Mouse (Mus musculus): Measurements from ENCODE around the gene Xlr3a. TPM values are rescaled to one million over a fixed set of nuclear protein-coding genes. Genes with fewer than 3 reads are reported as not detected.
"Not testable (repeated sequence)": the region's sequence is repeated elsewhere in the genome, so short reads cannot be mapped to it uniquely, and the experiment has no call there.

Xlr3a gene
- polyA plus RNA-seq (2015; fragmentation: Nextera tagmentation; extraction: Ambion mirVana): 6.2 and 7.5 TPM in 2 replicates

DNA sequence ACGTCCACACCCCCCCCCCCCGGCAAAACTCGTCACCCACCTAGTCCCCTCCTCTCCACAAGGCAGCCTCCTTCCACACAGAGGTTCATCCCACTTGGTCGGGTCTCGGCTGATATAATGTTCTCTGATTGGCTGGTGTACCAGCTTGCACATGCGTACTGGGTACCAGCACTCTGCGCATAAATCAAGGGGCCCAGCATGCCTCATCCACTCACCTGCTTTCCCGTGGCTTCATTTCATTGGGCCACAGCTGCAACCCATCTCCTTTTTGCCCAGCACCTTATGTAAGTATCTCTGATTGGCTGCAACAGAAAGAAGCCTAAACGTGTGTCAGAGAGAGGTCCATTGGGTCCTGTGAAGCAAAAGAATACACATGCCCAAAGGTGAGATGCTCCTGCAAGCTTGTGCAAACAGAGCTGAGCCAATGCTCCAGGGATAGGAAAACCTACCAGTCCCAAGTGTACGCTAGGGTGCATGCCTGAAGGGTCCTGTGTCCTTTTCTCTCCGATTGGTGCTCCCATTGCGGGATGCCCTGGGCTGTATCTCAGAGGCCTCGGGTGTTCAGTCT lies at the start of gene Xlr3a:
TSS of gene Xlr3a (minus strand) at position 155 of the 568 bp plus-strand sequence.
- H3K27me3 ChIP-seq (replicated peaks); ATAC-seq; H3K36me3 ChIP-seq; H3K9me3 ChIP-seq; H3K4me2 ChIP-seq (replicated peaks); H3K9ac ChIP-seq; H3K4me1 ChIP-seq (replicated peaks); H3K4me3 ChIP-seq (replicated peaks); H3K27ac ChIP-seq: not testable (repeated sequence)
- 68% methylated on average over 13 of the region's 13 CpGs for WGBS

- not testable (repeated sequence) for H3K27ac ChIP-seq; H3K9ac ChIP-seq; H3K4me1 ChIP-seq (replicated peaks); H3K4me3 ChIP-seq (replicated peaks); H3K36me3 ChIP-seq; H3K4me2 ChIP-seq (replicated peaks); H3K9me3 ChIP-seq; H3K27me3 ChIP-seq (replicated peaks)
- WGBS: no CpG with 5 or more reads among the region's 7 CpGs
- peak; percentile 67 for ATAC-seq
These were observed 46.3 kb upstream of the Xlr3a start for GRCm38 (mm10) chrX:73143218-73143618.

GRCm38 (mm10) chrX:73122859-73123829 lies 26.2 kb upstream of the Xlr3a start:
- not testable (repeated sequence) for H3K9ac ChIP-seq; H3K4me1 ChIP-seq (replicated peaks); H3K27me3 ChIP-seq (replicated peaks); H3K9me3 ChIP-seq; H3K4me2 ChIP-seq (replicated peaks); H3K36me3 ChIP-seq; H3K27ac ChIP-seq; H3K4me3 ChIP-seq (replicated peaks)
- WGBS: no CpG with 5 or more reads among the region's 12 CpGs
- peak; percentile 78 for ATAC-seq

DNA sequence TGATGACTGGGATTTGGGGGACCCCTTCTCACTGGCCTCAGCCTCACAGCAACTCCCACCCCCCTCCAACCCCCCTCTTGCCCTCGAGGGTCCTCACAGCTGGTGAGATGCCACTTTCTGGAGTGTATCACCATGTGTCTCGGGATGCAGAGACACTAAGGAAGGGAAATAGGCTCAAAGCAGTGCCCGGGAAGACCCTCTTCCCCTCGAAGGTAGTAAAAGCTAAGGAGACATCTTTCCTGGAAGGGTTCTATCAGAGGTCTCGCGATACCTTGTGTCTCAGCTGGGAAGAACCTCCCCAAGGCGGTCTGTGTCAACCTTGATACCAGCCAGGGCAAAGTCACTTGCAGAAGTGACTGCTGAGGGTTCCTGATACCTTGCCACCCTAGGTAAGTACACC lies 19.9 kb upstream of the Xlr3a start, which contains the start of gene Gm14685:
TSS of gene Gm14685 (plus strand) at position 301 of the 400 bp plus-strand sequence.
- WGBS: no CpG with 5 or more reads among the region's 7 CpGs
- H3K9me3 ChIP-seq; H3K36me3 ChIP-seq; H3K27ac ChIP-seq; H3K27me3 ChIP-seq (replicated peaks); ATAC-seq; H3K9ac ChIP-seq; H3K4me1 ChIP-seq (replicated peaks); H3K4me2 ChIP-seq (replicated peaks); H3K4me3 ChIP-seq (replicated peaks): not testable (repeated sequence)

DNA sequence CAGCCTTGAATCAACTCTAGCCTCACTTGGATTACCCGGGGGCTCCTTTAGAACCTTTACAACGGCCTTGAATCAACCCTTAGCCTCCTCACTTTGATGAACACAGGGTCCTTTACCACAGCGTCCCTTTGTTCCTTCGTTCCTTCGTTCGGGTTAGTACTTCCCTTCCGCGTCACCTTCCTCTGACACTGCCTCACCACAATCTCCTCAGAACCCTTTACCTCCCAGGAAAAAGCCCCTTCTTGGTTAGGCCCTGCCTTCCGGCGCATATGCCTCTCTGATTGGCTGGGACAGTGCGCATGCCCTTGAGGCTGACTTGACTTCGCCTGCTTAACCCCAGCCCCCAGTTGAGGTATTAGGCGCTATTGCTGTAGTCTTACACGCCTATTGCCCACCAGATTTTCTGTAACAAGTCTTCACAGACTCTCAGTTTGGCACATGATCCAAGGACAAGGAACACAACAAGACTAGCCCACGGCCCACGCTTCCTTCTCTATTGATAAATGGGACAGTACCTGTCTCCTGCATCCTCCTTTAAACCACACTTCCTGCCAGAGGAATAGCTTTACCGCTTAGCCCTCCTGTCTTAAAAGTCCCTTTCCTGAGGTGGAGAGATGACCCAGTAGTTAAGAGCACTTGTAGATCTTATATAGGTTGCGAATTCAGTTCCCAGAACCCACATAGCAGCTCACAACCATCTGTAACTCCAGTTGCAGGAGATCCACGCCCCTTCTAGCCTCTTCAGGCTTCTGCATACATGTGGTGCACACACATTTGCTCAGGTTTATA lies 14.4 kb downstream of the Xlr3a start, which contains the start of gene Xlr4a:
TSS of gene Xlr4a (minus strand) at position 212 of the 789 bp plus-strand sequence.
- H3K9me3 ChIP-seq; H3K4me1 ChIP-seq (replicated peaks); H3K4me3 ChIP-seq (replicated peaks); H3K9ac ChIP-seq; ATAC-seq; H3K36me3 ChIP-seq; H3K27me3 ChIP-seq (replicated peaks); H3K4me2 ChIP-seq (replicated peaks); H3K27ac ChIP-seq: not testable (repeated sequence)
- 79% methylated on average over 19 of the region's 19 CpGs for WGBS

GRCm38 (mm10) chrX:73066765-73067312 lies 30.1 kb downstream of the Xlr3a start:
- H3K27ac ChIP-seq, ATAC-seq: not testable (repeated sequence)

DNA sequence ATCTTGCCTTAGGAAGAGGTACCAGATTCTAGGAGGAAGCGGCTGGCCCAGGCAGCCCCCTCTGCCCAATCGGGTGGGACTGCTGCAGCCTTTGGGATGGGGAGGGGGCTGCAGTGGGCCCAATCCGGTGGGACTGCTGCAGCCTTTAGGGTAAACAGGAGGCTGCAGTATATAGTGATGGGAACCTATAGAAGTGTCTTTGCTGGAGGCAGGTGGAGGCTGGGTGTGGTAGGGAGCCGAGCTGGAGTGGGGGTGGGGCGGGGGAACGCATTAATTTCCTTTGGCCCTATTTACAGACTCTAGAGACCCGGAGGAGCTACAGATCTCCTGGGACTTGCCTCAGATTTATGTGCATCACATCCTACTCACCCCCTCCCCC lies 32.5 kb downstream of the Xlr3a start, which contains the start of gene Pnma3:
TSS of gene Pnma3 (plus strand) at position 373 of the 379 bp plus-strand sequence.
- peak within 1 kb of the TSS; percentile 38 for H3K4me2 ChIP-seq (replicated peaks)
- no peak within 1 kb of the TSS for H3K4me3 ChIP-seq (replicated peaks)
- no peaks in the 10 kb centered on the region for H3K36me3 ChIP-seq
- H3K27me3 ChIP-seq (replicated peaks): no peaks in the 10 kb centered on the region
- no peak for ATAC-seq
- WGBS: 37% methylated on average over 7 of the region's 7 CpGs
- H3K9ac ChIP-seq: no peak within 1 kb of the TSS
- H3K4me1 ChIP-seq (replicated peaks): no peaks in the 10 kb centered on the region
- H3K27ac ChIP-seq: no peak within 1 kb of the TSS
- H3K9me3 ChIP-seq: no peaks in the 10 kb centered on the region

More at GRCm38 (mm10) chrX:73066765-73067312, 30.1 kb downstream of the Xlr3a start:
- H3K4me2 ChIP-seq (replicated peaks); H3K36me3 ChIP-seq; H3K4me3 ChIP-seq (replicated peaks); H3K9ac ChIP-seq; H3K9me3 ChIP-seq; H3K4me1 ChIP-seq (replicated peaks); H3K27me3 ChIP-seq (replicated peaks): not testable (repeated sequence)
- WGBS: no CpG with 5 or more reads among the region's 5 CpGs

DNA sequence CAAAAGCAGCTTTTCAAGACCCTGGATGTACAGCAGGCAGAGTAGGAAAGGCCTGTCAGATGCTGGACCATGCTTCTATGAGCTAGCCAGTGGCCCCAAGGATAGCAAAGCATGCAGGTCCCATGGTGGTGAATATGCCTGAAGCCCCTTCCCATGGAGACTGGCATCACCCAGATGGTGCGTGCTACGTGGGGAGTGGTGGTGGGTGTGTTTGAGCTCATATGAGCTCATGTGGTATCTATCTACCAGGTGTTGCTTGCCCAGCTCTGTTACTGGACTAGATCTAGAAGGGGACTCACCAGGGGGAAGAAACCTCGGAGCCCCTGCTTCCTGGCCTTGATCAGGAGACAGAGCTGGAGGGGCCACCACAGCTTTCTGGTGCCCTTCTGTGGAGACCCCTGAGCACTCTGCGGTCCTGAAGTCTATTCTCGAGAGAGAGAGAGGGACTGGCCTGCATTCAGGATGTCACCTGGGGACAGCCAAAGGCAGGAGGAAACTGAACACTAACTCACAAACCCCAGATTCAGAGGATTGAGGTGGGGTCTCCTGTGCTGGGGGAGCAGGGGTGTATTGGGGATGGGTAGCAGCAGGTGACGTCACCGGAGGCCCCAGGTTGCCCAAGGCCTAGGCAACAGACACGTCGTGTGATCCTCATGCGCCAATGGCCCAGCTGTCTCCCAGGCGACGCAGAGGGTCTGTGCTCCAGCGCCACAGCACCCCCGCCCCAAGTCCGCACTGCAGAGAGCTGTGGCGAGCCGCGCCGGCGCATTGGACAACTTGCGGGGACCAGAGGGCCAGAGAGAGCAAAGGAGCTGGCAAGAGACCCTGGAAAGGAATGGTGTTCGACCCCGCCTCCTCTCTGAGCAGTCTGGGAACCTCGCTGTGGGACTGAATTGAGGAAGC lies 33.1 kb downstream of the Xlr3a start:
- no peak for ATAC-seq
- Histone ChIP-seq H3K36me3 (no peaks in the 10 kb centered on the region), H3K9me3 (no peaks in the 10 kb centered on the region), H3K27ac (no peak overlapping the region), H3K4me2 (replicated peaks) (peak overlapping the region; percentile 38), H3K27me3 (replicated peaks) (no peaks in the 10 kb centered on the region), H3K4me1 (replicated peaks) (no peaks in the 10 kb centered on the region), H3K4me3 (replicated peaks) (no peak overlapping the region), H3K9ac (no peak overlapping the region)
- 43% methylated on average over 24 of the region's 24 CpGs for WGBS

GRCm38 (mm10) chrX:73062323-73062722 lies 34.6 kb downstream of the Xlr3a start:
- Histone ChIP-seq H3K27me3 (replicated peaks) (no peaks in the 10 kb centered on the region), H3K9ac (no peak overlapping the region), H3K9me3 (no peaks in the 10 kb centered on the region), H3K4me2 (replicated peaks) (no peak overlapping the region), H3K4me3 (replicated peaks) (no peak overlapping the region), H3K4me1 (replicated peaks) (no peaks in the 10 kb centered on the region), H3K36me3 (no peaks in the 10 kb centered on the region), H3K27ac (no peak overlapping the region)
- ATAC-seq: no peak
- WGBS: 45% methylated on average over 5 of the region's 5 CpGs

GRCm38 (mm10) chrX:73061528-73061927 lies 35.4 kb downstream of the Xlr3a start:
- no peaks in the 10 kb centered on the region for H3K36me3 ChIP-seq
- H3K4me3 ChIP-seq (replicated peaks): no peak overlapping the region
- no peak overlapping the region for H3K4me2 ChIP-seq (replicated peaks)
- ATAC-seq: no peak
- H3K9ac ChIP-seq: no peak overlapping the region
- no peaks in the 10 kb centered on the region for H3K9me3 ChIP-seq
- 74% methylated on average over 1 of the region's 1 CpGs for WGBS
- no peak overlapping the region for H3K27ac ChIP-seq
- no peaks in the 10 kb centered on the region for H3K4me1 ChIP-seq (replicated peaks)
- H3K27me3 ChIP-seq (replicated peaks): no peaks in the 10 kb centered on the region

GRCm38 (mm10) chrX:73053860-73054563 lies 42.9 kb downstream of the Xlr3a start:
- ATAC-seq: peak; percentile 94
- no peaks in the 10 kb centered on the region for H3K36me3 ChIP-seq
- no peak overlapping the region for H3K4me3 ChIP-seq (replicated peaks)
- H3K27me3 ChIP-seq (replicated peaks): no peaks in the 10 kb centered on the region
- WGBS: 20% methylated on average over 14 of the region's 14 CpGs
- H3K4me1 ChIP-seq (replicated peaks): no peaks in the 10 kb centered on the region
- no peaks in the 10 kb centered on the region for H3K9me3 ChIP-seq
- H3K27ac ChIP-seq: no peak overlapping the region
- no peak overlapping the region for H3K9ac ChIP-seq
- H3K4me2 ChIP-seq (replicated peaks): 0 out of 2 replicates have a peak overlapping the region, but pooled peaks have one; percentile 14

Measured in intestine, embryonic 15.5 days (tissue).